Mouse (Mus musculus): ENCODE measurements at regions not wholly inside any gene's neighbourhood (a gene's known extent, or its start where the extent isn't known, plus 50 kb on each side); places are given as distances from the start of the nearest gene placed in this dataset.

- intact Hi-C loops (cut with DNase I) = loop anchor here (2.0 kb wide), 1 partner anchor 211 kb away; no protein-coding TSS in a partner anchor
- DNase-seq (ENCODE audit: low spot score in 2 of 2) = no peak
Observed at GRCm38 (mm10) chr5:53379612-53380011, 86.3 kb upstream of the Rbpj start.

GRCm38 (mm10) chr5:53380203-53380602, 85.7 kb upstream of the Rbpj start:
- intact Hi-C loops (cut with DNase I) = loop anchor here (2.0 kb wide), 1 partner anchor 211 kb away; no protein-coding TSS in a partner anchor
- peak in 1 of 2 experiments; percentile 48 for DNase-seq (ENCODE audit: low spot score in 2 of 2)

- intact Hi-C loops (cut with DNase I) = loop anchor here (2.0 kb wide), 1 partner anchor 209 kb away; no protein-coding TSS in a partner anchor
- peak in 1 of 2 experiments; percentile 62 for DNase-seq (ENCODE audit: low spot score in 2 of 2)
Observed at GRCm38 (mm10) chr5:53381492-53382199, 84.3 kb upstream of the Rbpj start.

GRCm38 (mm10) chr5:53384026-53384425, 81.9 kb upstream of the Rbpj start:
- intact Hi-C loops (cut with DNase I) = no loop called here

DNA sequence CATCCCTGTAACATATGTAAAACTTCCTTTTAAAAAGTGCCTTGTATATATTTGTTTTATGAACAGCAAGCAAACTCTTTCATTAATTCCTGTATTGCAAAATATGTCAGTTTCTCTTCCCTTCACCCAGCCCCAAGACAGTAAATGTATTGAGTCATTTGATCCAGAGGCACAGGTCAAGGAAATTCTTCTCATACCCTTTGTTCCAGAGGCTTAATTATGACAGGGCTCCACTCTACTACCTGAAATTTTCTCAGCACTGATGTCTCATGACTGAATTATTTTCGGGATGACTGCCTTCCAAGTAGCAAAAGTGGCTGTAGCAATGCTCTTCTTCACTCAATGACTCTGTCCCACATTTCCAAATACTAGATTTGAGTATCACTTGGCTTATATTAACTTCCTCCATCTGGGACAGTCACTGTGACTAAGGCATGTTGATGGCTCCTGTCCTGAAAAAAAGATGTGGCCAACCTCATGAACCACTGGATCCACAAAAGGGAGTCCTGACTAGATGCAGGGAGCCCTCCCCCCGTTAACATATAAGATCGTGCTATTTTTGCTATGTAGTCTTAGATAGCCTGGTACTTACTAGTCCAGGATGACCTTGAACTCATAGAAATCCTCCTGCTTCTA, 80.3 kb upstream of the Rbpj start:
- intact Hi-C loops (cut with DNase I) = no loop called here
- no peak for DNase-seq (ENCODE audit: low spot score in 2 of 2)

More at GRCm38 (mm10) chr5:53384026-53384425, 81.9 kb upstream of the Rbpj start:
- no peak for DNase-seq (ENCODE audit: low spot score in 2 of 2)

DNA sequence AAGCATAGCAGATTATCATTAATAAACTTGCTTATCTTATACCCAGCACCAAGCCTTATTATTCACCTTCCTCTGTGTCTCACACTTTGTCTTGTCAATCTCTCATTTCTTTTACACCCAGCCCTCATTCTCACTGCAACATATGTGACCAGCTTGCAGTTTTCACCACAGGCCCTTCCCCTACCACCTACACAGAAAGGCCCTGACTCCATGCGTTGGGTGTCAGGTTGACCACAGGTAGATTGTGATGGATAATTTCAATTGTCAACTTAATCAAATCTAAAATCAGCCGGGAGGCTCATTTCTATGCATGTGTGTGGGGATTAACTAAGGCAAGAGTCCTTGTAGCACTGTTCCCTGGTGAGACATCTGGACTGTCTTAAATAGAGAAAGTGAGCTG, 72.4 kb upstream of the Rbpj start:
- DNase-seq (ENCODE audit: low spot score in 2 of 2) = no peak
- intact Hi-C loops (cut with DNase I) = no loop called here

DNA sequence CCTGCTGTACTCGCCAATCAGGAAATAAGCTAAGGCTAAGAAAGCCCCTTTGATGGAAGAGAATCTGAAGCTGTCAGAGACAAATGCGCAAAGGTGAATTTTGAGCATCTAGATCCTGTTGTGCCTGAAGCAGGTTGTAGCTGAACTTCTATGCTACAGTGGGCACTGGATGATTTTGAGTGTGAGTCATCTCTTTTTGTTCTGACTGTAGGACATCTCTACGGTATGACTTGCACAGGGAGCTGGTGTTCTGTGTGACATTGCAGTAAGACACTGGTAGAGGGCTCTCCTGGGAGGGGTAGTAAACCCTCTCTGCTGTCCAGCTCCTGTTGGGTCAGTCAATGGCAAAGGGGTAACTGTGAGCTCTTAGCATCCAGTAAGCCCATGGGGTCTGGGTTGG, 71.4 kb upstream of the Rbpj start:
- no peak for DNase-seq (ENCODE audit: low spot score in 2 of 2)
- intact Hi-C loops (cut with DNase I) = no loop called here

DNA sequence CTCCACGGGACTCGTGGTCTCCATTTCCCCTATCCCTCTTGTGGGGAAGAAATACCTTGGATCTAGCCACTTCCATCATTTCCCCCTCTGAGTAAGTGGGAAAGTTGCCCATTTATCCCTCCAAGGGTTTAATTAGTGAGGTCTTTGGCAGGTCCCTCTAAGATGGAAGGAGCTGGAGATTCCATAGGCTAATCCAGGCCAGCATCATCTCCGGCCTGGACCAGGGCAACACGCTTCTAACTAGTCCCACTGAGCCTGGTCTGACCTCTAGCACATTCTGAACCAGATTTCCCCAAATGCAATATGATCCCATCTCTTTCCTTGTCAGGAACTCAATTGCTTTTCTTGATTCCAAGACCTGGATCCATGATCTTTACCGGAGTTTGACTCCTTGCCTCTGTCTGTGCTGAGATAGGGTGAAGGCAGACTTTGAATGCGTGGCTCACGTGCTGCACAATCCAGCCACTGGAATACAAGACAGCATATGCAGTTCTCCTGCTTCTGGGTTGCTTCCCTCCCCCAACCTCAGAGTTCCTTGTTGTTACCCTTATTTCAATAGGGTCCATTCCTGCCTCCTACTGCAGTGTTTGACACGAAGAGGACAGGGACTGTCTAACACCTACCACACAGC, 67.4 kb upstream of the Rbpj start:
- DNase-seq (ENCODE audit: low spot score in 2 of 2) = no peak
- intact Hi-C loops (cut with DNase I) = no loop called here

GRCm38 (mm10) chr5:53401093-53401492, 64.9 kb upstream of the Rbpj start:
- intact Hi-C loops (cut with DNase I) = no loop called here

DNA sequence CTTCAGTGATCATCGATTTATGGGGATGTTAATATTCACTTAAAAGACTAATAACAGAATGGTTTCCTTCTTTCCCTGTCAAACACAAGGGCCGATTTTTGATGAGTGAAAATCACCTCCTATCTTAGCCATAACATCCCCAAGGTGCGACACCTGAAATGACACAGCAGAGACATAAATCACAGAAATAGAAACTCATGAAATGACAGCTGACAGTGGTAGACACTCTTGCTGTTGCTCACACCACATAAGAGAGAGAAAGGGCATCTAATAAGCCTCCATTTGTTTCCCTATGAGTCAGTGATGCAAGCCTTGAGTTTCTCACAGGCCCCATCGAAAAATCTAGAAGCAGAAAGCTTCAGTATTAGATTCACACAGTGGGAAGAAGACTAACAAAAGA, 63.9 kb upstream of the Rbpj start:
- no peak for DNase-seq (ENCODE audit: low spot score in 2 of 2)
- intact Hi-C loops (cut with DNase I) = no loop called here

More at GRCm38 (mm10) chr5:53401093-53401492, 64.9 kb upstream of the Rbpj start:
- DNase-seq (ENCODE audit: low spot score in 2 of 2) = no peak

DNA sequence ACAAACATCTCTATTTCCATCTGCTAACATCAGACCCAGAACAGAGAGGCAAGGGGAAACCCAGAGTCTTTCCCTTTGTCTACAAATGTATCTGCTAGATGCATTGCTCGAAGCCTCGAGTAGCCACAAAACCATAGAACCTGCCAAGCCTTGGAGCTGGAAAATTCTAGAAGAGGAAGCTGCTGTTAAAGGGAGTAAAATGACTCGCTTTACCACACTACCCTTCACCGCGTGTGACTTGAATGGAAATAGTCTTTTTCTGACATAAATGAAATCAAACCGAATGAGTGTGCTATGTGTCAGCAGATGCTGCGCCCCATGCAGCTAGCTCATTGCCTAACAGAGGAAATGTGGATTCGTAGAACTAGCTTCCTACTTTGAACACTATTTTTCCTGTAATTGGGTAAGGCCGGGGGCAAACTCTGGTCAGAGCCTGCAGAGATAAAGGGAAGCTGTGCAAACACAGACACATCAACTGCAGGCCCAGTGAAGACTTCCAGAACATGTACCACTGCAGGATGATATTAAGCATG, 63.3 kb upstream of the Rbpj start:
- peak in 1 of 2 experiments; percentile 16 for DNase-seq (ENCODE audit: low spot score in 2 of 2)
- intact Hi-C loops (cut with DNase I) = no loop called here

- DNase-seq (ENCODE audit: low spot score in 2 of 2) = no peak
- intact Hi-C loops (cut with DNase I) = no loop called here
Observed at GRCm38 (mm10) chr5:53405929-53406328, 60.0 kb upstream of the Rbpj start.

GRCm38 (mm10) chr5:53407646-53408045, 58.3 kb upstream of the Rbpj start:
- intact Hi-C loops (cut with DNase I) = no loop called here

DNA sequence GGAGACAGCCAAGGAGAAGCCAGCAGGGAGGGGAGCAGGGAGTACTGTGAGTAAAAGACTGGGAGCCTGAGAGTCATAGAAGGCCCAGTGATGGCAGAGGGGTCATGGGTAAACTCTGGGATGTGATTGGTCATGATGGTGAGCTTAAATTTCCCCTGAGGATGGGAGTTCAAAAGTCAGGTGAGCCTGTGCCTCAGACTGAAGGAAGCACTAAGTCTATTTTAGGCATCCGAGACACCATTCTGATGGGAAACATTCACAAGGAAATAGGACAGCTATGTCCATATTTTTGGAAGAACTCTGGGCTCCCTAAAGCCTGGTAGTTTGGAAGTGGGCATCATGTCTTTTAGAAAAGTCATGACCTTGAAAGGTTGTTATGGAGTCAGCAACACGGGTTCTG, 57.7 kb upstream of the Rbpj start:
- DNase-seq (ENCODE audit: low spot score in 2 of 2) = no peak
- intact Hi-C loops (cut with DNase I) = no loop called here

More at GRCm38 (mm10) chr5:53407646-53408045, 58.3 kb upstream of the Rbpj start:
- no peak for DNase-seq (ENCODE audit: low spot score in 2 of 2)

DNA sequence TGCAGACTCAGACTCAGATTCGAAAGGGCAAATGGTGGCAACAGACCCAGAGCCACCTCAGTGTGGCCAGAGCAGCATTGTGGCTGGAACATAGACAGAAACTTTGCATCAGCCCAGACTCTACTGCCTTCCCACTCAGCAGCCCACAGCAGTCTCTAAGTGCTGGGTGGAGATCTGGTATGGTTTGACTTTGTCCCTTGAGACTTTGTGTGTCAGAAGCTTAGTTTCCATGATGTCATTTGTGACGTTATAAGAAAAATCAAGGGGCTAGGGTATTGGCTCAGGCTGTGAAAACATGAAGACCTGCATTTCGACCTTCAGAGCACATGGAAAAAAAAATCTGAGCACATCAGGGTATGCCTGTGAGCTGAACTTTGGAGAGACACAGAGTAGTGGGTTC, 56.2 kb upstream of the Rbpj start:
- intact Hi-C loops (cut with DNase I) = no loop called here
- DNase-seq (ENCODE audit: low spot score in 2 of 2) = no peak

DNA sequence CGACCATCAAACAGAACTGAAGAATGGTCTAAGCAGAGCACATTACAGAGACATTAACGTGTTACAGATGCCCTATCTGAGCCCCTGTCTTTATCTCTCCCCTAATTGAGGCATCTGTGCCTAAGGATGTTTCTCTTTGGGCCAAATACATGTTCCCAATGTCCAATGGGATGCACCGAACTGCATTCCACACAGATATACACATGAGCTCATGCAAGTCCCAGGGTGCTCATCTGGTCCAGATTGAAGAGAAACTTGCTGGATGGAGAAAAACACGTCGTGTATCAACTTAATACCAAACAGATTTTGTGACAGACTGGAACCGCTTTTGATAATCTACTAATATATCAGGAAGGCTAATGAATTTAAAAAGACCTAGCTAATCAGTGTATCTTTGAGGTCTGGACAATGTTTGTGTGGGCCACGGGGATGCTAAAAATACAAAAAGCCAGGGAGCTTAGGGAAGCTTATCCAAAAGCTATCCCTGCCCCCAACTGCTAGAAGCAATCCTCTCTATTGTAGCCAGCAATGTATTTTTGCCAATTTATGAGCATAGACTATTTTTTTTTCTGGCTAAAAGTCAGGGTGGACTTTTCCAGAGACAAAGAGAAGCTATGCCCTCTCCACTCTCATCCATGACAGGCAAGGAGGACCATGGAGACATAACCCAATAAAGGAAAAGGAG, 53.4 kb upstream of the Rbpj start:
- DNase-seq (ENCODE audit: low spot score in 2 of 2) = no peak
- intact Hi-C loops (cut with DNase I) = no loop called here

GRCm38 (mm10) chr5:53413677-53414076, 52.3 kb upstream of the Rbpj start:
- intact Hi-C loops (cut with DNase I) = no loop called here
- no peak for DNase-seq (ENCODE audit: low spot score in 2 of 2)

DNA sequence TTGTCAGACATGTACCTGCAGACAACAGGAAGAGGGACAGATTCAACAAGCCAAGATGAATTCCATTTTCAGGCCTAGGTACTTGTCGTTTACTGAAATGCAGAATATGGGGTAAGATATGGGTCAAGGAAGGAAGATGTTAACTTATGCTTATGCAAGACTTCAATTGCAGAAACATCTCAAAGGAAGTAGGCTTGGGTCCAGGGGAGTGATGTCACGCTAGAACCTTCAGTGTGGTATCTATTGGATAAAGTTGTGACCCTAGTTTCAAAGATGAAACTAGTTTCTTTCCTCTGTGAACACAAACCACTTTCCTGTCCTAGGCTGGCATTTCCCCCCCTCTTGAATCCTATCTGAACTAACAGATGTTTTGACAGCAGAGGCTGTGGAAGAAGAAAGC, 50.5 kb upstream of the Rbpj start:
- intact Hi-C loops (cut with DNase I) = no loop called here
- no peak for DNase-seq (ENCODE audit: low spot score in 2 of 2)

Data from left cerebral cortex, postnatal 25 days (tissue).